Mouse (Mus musculus) forebrain, embryonic 15.5 days (tissue): ENCODE measurements around the gene Il1rap. TPM values are rescaled to one million over a fixed set of nuclear protein-coding genes. Genes with fewer than 3 reads are reported as not detected.

Experiments used
- ATAC-seq: fragments of 200-750 bp; cut with Nextera tagmentation; replicated peaks from 2 replicates; pipeline ENCODE4 v1.8.0; 2017; ENCODE audit warnings: mild to moderate bottlenecking, moderate TSS enrichment, moderate library complexity
- H3K27ac ChIP-seq: fragments of 300-500 bp; sonication (generic); replicated peaks from 2 replicates; pipeline ENCODE4 v1.5.1; 2015; ENCODE audit warnings: mild to moderate bottlenecking, inconsistent platforms
- H3K27me3 ChIP-seq: fragments of 300-500 bp; sonication (generic); 2 replicates; pipeline ENCODE4 v1.6.1; 2015; ENCODE audit warnings: inconsistent platforms
- H3K36me3 ChIP-seq: fragments of 300-500 bp; sonication (generic); 2 replicates; pipeline ENCODE4 v1.6.1; 2015; ENCODE audit warnings: mild to moderate bottlenecking, inconsistent platforms
- H3K4me1 ChIP-seq: fragments of 300-500 bp; sonication (generic); 2 replicates; pipeline ENCODE4 v1.6.1; 2015; ENCODE audit warnings: inconsistent platforms
- H3K4me2 ChIP-seq: fragments of 300-500 bp; sonication (generic); replicated peaks from 2 replicates; pipeline ENCODE4 v1.6.1; 2015; ENCODE audit warnings: mild to moderate bottlenecking, inconsistent platforms
- H3K4me3 ChIP-seq: fragments of 300-500 bp; sonication (generic); 2 replicates; pipeline ENCODE4 v1.5.1; 2015; ENCODE audit warnings: mild to moderate bottlenecking, inconsistent platforms
- H3K9ac ChIP-seq: fragments of 300-500 bp; sonication (generic); replicated peaks from 2 replicates; pipeline ENCODE4 v1.6.1; 2015; ENCODE audit warnings: mild to moderate bottlenecking, inconsistent platforms
- H3K9me3 ChIP-seq: fragments of 300-500 bp; sonication (generic); 2 replicates; pipeline ENCODE4 v1.6.1; 2016; ENCODE audit warnings: inconsistent platforms
- WGBS: fragments of 180-500 bp; shearing (Covaris S2); methylation state at CpG from one replicate; pipeline ENCODE4 v1.1.7; 2015; ENCODE audit warnings: mixed read lengths; 5-methylcytosine and 5-hydroxymethylcytosine counted together
- polyA plus RNA-seq: library from polyadenylated mRNA; unstranded; fragments of >200 nt; fragmentation: Nextera tagmentation; extraction: Ambion mirVana; gene quantifications from 2 replicates; pipeline ENCODE4 v1.2.1, GENCODE M21; 2015

Il1rap gene
- polyA plus RNA-seq, 1 experiment from 2014 or later, result 5.3 TPM

- H3K4me3 ChIP-seq, result peak overlapping the region; percentile 49
- H3K27me3 ChIP-seq, result no peaks in the 10 kb centered on the region
- no peak overlapping the region for H3K27ac ChIP-seq
- H3K9ac ChIP-seq, result peak overlapping the region; percentile 51
- peak overlapping the region; percentile 73 for H3K4me2 ChIP-seq
- peaks cover 9% of the 10 kb centered on the region for H3K4me1 ChIP-seq
- 0% methylated on average over 16 of the region's 16 CpGs for WGBS
- H3K36me3 ChIP-seq, result no peaks in the 10 kb centered on the region
- H3K9me3 ChIP-seq, result no peaks in the 10 kb centered on the region
- peak; percentile 68 for ATAC-seq
Measured at GRCm38 (mm10) chr16:26581913-26582376, 441 bp downstream of the Il1rap start.

DNA sequence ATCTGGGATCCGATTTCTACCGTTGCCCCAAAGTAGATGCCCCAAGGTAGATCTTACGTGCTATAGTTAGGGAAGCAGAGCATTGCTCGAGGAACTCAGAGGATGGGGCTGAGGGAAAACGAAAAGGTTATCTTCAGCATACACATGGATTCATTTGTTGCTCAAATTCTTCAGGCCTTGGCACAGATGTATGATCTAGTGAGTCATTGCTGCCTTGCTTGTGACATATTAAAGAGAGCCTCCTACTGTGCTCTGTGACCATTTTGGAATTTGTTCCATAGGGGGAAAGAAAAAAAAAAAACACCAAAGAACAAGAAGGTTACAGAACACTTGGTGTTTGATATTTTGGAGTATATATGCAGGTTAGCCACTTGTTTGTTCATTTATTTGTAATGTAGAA is 4.3 kb downstream of the Il1rap start:
- Histone ChIP-seq H3K4me1 (peaks cover 9% of the 10 kb centered on the region), H3K9ac (no peak overlapping the region), H3K27me3 (no peaks in the 10 kb centered on the region), H3K4me2 (no peak overlapping the region), H3K36me3 (no peaks in the 10 kb centered on the region), H3K4me3 (no peak overlapping the region), H3K9me3 (no peaks in the 10 kb centered on the region), H3K27ac (no peak overlapping the region)
- WGBS, result 94% methylated on average over 5 of the region's 5 CpGs
- no peak for ATAC-seq

DNA sequence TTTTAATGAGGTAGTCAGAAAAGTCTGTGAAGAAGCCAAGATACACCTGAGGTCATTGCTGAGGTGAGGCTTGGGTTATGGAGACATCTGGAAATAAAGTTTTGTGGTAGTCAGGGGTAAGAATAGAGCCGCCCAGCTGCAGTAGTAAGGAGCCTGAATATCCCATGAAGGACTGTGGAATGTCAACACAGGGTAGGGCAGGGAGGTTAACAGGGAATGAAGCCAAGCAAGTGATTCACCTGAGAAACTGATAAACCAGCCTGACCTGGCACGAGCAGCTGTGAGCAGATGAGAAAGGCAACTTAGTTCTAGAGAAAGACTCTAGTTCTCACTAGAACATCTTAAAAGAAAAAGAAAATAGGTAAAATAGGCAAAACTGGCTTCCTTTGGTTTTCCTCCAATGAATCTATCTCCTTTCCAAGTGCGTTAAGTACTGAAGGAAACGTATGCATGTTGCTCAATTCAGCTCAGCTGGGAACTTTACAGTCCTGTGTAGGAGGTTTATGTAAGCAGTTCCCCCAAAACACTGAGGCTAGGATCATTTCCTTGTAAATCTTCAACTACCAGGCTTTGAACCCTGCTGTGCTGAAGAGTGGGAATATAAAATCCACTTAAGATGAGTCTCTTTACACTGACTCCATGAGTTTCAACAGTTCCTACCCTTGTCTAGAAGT is 9.5 kb downstream of the Il1rap start:
- WGBS, result 86% methylated on average over 4 of the region's 4 CpGs
- Histone ChIP-seq H3K36me3 (no peaks in the 10 kb centered on the region), H3K4me1 (0 out of 2 replicates have a peak, but pooled peaks cover under 1% of the 10 kb centered on the region), H3K4me3 (no peak overlapping the region), H3K27ac (no peak overlapping the region), H3K4me2 (no peak overlapping the region), H3K9me3 (no peaks in the 10 kb centered on the region), H3K9ac (no peak overlapping the region), H3K27me3 (no peaks in the 10 kb centered on the region)
- ATAC-seq, result no peak

DNA sequence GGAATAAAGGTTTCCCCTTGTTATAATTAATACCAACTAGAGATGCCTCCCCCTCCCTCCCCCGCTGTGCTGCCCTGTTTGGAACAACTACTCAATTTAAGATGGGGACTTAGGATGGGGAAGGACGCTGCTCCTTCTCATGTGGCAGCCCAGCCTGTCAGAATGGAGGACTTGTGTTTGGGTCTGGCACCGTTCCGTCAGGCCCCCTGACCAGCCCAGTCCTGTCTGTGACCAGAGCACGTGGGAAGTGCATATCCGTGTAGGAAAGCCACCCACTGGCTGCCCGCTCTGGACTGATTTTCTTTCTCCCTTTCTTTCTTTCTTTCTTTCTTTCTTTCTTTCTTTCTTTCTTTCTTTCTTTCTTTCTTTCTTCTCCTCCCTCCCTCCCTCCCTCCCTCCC is 14.9 kb downstream of the Il1rap start:
- no peak overlapping the region for H3K4me2 ChIP-seq
- H3K9ac ChIP-seq, result no peak overlapping the region
- no peak overlapping the region for H3K27ac ChIP-seq
- H3K36me3 ChIP-seq, result no peaks in the 10 kb centered on the region
- H3K4me3 ChIP-seq, result no peak overlapping the region
- peaks cover 6% of the 10 kb centered on the region; the same call in 1 of the 2 replicates for H3K4me1 ChIP-seq
- WGBS, result 23% methylated on average over 7 of the region's 7 CpGs
- H3K9me3 ChIP-seq, result no peaks in the 10 kb centered on the region
- H3K27me3 ChIP-seq, result no peaks in the 10 kb centered on the region
- ATAC-seq, result peak; percentile 63; the same call in 1 of the 2 replicates

DNA sequence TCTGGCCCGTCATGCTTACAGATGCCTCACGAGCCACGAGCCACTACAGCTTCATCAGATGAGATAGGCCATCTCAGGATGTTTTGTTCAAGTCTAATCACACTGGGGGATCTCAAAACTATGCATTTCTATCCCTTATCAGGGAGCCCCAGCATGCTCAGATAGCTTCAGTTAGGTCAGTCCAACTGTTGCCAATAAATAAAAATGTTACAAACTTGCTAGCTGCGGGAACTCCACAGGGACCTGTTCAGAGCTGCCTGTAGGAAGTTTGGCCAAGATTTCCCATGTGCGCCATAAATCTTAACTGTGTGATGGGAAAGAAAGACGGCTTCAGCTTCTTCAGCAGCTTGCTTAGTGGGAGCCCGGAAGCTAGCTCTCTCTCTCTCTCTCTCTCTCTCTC is 15.8 kb downstream of the Il1rap start:
- Histone ChIP-seq H3K9ac (no peak overlapping the region), H3K27me3 (no peaks in the 10 kb centered on the region), H3K4me2 (no peak overlapping the region), H3K4me1 (peaks cover 6% of the 10 kb centered on the region; the same call in 1 of the 2 replicates), H3K27ac (no peak overlapping the region), H3K4me3 (no peak overlapping the region), H3K9me3 (no peaks in the 10 kb centered on the region), H3K36me3 (no peaks in the 10 kb centered on the region)
- WGBS, result 79% methylated on average over 7 of the region's 7 CpGs
- no peak for ATAC-seq

- Histone ChIP-seq H3K4me3 (no peak overlapping the region), H3K27ac (no peak overlapping the region), H3K27me3 (no peaks in the 10 kb centered on the region), H3K4me2 (no peak overlapping the region), H3K4me1 (peaks cover 6% of the 10 kb centered on the region; the same call in 1 of the 2 replicates), H3K36me3 (no peaks in the 10 kb centered on the region), H3K9ac (no peak overlapping the region), H3K9me3 (no peaks in the 10 kb centered on the region)
- no peak for ATAC-seq
- 88% methylated on average over 5 of the region's 5 CpGs for WGBS
Measured at GRCm38 (mm10) chr16:26598591-26598990, 17.1 kb downstream of the Il1rap start.

DNA sequence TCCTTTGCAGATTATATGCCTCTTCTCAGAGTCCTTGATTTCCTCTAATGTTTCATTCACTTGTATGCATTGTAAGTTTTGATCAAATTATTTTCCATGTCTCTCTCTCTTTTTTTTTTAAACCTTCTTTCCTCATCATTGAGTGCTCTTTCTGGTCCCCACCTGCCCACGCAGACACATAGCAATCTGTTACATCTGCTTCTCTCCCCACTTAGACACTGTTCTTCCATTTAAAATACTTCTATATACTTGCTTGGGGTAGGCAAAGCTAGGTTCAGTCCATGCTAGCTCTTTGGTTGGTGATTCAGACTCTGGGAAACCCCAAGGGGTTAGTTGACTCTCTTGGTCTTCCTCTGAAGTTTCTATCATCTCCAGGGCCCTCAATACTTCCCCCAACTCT is 20.0 kb downstream of the Il1rap start:
- ATAC-seq, result no peak
- H3K36me3 ChIP-seq, result no peaks in the 10 kb centered on the region
- H3K9me3 ChIP-seq, result no peaks in the 10 kb centered on the region
- WGBS, result 97% methylated on average over 1 of the region's 1 CpGs
- no peak overlapping the region for H3K9ac ChIP-seq
- H3K27me3 ChIP-seq, result no peaks in the 10 kb centered on the region
- H3K4me1 ChIP-seq, result peaks cover under 1% of the 10 kb centered on the region; the same call in 1 of the 2 replicates
- no peak overlapping the region for H3K4me3 ChIP-seq
- H3K4me2 ChIP-seq, result no peak overlapping the region
- no peak overlapping the region for H3K27ac ChIP-seq

GRCm38 (mm10) chr16:26604621-26605020 is 23.1 kb downstream of the Il1rap start:
- no peak overlapping the region for H3K4me3 ChIP-seq
- 78% methylated on average over 3 of the region's 3 CpGs for WGBS
- H3K36me3 ChIP-seq, result no peaks in the 10 kb centered on the region
- H3K4me2 ChIP-seq, result no peak overlapping the region
- no peak for ATAC-seq
- H3K4me1 ChIP-seq, result no peaks in the 10 kb centered on the region
- H3K9ac ChIP-seq, result no peak overlapping the region
- no peaks in the 10 kb centered on the region for H3K27me3 ChIP-seq
- H3K9me3 ChIP-seq, result no peaks in the 10 kb centered on the region
- H3K27ac ChIP-seq, result no peak overlapping the region

DNA sequence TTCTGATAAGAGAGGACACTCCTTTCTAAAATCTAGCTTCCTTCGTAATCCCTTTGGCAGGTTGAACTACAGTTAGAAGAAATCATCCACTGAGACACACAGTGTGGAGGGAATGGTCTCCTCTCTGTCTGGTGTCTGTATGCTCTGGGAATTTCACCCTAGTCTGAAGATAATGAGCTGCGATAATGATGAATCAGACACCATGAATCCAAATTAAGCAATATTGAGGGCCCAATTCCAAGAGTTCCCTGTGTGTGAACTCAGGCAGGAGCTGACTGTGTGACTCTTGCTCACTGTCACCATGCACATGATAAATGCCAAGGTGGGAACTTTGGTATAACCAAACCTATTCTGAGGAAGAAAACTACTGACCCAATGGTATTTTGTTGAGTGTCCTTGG is 26.5 kb downstream of the Il1rap start:
- Histone ChIP-seq H3K27me3 (no peaks in the 10 kb centered on the region), H3K27ac (no peak overlapping the region), H3K9ac (no peak overlapping the region), H3K9me3 (no peaks in the 10 kb centered on the region), H3K4me1 (no peaks in the 10 kb centered on the region), H3K36me3 (no peaks in the 10 kb centered on the region), H3K4me2 (no peak overlapping the region), H3K4me3 (no peak overlapping the region)
- ATAC-seq, result no peak
- 96% methylated on average over 2 of the region's 2 CpGs for whole genome bisulfite sequencing

DNA sequence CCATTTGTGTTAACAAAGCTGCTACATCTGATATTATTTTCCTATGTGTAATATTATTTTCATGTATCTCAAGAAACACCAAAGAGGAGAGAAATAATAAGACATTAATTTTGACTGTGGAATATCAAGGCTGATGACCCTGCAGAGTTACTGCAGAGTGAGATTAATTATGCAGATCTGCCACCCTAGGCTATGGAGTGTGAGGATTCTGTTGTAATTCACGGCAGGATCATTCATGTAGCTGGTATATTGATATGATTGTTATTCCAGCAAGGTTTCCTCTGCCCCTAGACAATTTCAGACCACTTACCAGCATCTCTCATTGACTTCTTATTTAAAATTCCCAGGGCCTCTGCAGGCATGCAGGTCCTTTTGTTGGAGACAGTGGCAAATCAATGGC is 29.0 kb downstream of the Il1rap start:
- no peak overlapping the region for H3K27ac ChIP-seq
- no peaks in the 10 kb centered on the region for H3K4me1 ChIP-seq
- no peaks in the 10 kb centered on the region for H3K9me3 ChIP-seq
- no peak overlapping the region for H3K4me3 ChIP-seq
- no peaks in the 10 kb centered on the region for H3K27me3 ChIP-seq
- no peaks in the 10 kb centered on the region for H3K36me3 ChIP-seq
- no peak overlapping the region for H3K4me2 ChIP-seq
- ATAC-seq, result no peak
- whole genome bisulfite sequencing, result 78% methylated on average over 1 of the region's 1 CpGs
- no peak overlapping the region for H3K9ac ChIP-seq

DNA sequence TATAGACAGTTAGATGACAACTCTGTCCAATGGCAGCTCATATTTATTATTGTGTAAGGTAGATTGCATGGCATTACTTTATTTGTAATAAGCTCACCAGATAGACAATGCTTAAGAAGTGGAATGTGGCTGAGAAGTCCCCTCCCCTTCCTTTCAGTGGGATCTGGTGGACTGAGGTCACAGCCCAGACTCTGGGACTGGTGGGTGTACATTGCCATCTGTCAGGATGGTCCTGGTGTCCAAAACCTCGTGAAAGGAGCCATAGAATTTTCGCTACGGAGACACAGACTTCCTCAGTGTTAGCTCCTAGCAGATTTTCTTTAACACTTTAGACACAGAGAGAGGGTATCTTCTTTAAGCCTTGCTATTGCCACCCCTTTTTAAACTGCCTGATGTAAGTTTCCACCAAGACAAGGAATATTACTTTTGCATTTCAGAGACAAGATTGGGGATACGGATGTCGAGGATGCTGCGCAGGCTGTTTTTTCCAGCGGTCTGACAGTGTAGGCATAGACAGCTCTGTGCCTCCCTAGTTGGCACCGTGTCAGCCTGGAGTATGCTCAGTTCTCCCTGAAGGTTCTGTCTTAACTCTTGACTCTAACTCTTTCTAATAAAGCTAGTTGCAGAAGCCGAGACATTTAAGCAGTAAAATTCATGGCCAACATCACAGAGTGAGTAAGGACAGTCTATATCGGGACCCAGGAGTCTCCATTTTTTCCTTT is 31.2 kb downstream of the Il1rap start:
- no peaks in the 10 kb centered on the region for H3K9me3 ChIP-seq
- H3K4me2 ChIP-seq, result no peak overlapping the region
- no peaks in the 10 kb centered on the region for H3K27me3 ChIP-seq
- no peak overlapping the region for H3K27ac ChIP-seq
- no peak for ATAC-seq
- no peak overlapping the region for H3K9ac ChIP-seq
- no peak overlapping the region for H3K4me3 ChIP-seq
- no peaks in the 10 kb centered on the region for H3K4me1 ChIP-seq
- no peaks in the 10 kb centered on the region for H3K36me3 ChIP-seq
- WGBS, result 87% methylated on average over 10 of the region's 10 CpGs

- Histone ChIP-seq H3K27ac (no peak overlapping the region), H3K27me3 (no peaks in the 10 kb centered on the region), H3K4me3 (no peak overlapping the region), H3K4me2 (no peak overlapping the region), H3K9me3 (no peaks in the 10 kb centered on the region), H3K9ac (no peak overlapping the region), H3K4me1 (no peaks in the 10 kb centered on the region), H3K36me3 (no peaks in the 10 kb centered on the region)
- no peak for ATAC-seq
- WGBS, result 91% methylated on average over 1 of the region's 1 CpGs
Measured at GRCm38 (mm10) chr16:26623141-26623540, 41.6 kb downstream of the Il1rap start.
